Mouse (Mus musculus): ENCODE measurements around the gene Asb6. TPM values are rescaled to one million over a fixed set of nuclear protein-coding genes. Genes with fewer than 3 reads are reported as not detected.

The Asb6 gene
- polyA plus RNA-seq, 1 experiment from 2014 or later: 44.5 TPM

DNA sequence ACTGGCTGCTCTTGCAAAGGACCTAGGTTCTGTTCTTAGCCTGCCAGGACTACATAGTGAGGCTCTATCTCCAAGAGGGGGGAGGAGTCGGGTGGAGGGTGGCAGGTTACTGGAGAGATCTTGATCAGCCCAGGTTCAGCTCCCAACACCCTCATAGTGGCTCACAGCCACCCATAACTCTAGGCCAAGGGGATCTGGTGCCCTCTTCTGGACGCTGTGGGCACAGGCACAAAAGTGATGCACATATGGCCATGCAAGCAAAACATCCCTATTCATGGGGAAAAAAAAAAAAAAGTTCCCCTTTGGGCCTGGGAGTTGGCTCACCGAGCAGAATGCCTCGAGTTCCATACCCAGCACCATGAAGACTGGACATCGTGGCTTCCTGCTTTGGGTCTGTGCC, 818 bp downstream of the Asb6 start:
- Histone ChIP-seq H3K4me1 (replicated peaks) (peaks cover 18% of the 10 kb centered on the region), H3K9ac (no peak overlapping the region), H3K36me3 (peaks cover 16% of the 10 kb centered on the region), H3K4me3 (no peak overlapping the region), H3K4me2 (no peak overlapping the region), H3K27ac (replicated peaks) (no peak overlapping the region), H3K9me3 (no peaks in the 10 kb centered on the region), H3K27me3 (no peaks in the 10 kb centered on the region)
- no peak for ATAC-seq (ENCODE audit: low FRiP score, low read depth)
- WGBS: 36% methylated on average over 5 of the region's 5 CpGs

DNA sequence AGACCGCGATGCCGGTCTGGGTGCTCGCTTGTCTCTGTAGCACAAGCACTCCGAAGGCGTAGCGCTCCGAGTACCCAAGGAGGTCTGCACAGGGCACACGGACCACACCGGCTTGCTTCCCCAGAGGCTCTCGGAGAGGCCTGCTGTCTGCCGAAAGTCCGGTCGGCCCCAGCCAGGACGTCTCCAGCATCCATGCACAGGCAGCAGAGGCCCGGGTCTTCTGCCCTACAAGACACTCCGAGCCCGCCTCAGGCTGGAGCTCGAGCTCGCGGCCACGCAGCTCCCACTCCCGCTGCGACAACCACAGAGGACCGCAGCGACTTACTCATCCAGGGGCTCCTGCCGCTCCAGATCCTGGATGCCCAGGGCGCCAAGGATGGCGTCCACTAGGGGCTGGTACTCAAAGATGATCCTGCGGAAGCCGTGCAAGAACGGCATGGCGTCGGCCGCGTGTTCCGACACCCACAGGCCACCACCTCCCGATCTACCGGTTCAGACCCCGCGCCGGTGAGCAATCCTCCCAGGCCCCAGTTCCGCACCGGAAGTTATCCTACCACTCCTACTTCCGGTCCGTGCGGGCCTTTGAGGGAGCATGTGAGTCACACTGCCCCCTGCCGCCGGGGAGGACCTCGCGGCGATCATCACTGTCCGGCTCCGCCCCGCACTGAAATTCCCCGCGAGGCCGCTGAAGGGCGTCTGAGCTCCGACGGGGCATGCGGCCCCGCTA, 2.2 kb downstream of the Asb6 start:
- peaks cover 30% of the 10 kb centered on the region for H3K36me3 ChIP-seq
- no peaks in the 10 kb centered on the region for H3K27me3 ChIP-seq
- WGBS: under 1% methylated on average over 63 of the region's 63 CpGs
- H3K4me2 ChIP-seq: peak overlapping the region; percentile 89
- no peaks in the 10 kb centered on the region for H3K9me3 ChIP-seq
- ATAC-seq (ENCODE audit: low FRiP score, low read depth): peak; percentile 93
- H3K27ac ChIP-seq (replicated peaks): peak overlapping the region; percentile 70
- peaks cover 21% of the 10 kb centered on the region for H3K4me1 ChIP-seq (replicated peaks)
- H3K4me3 ChIP-seq: peak overlapping the region; percentile 87
- peak overlapping the region; percentile 94 for H3K9ac ChIP-seq

DNA sequence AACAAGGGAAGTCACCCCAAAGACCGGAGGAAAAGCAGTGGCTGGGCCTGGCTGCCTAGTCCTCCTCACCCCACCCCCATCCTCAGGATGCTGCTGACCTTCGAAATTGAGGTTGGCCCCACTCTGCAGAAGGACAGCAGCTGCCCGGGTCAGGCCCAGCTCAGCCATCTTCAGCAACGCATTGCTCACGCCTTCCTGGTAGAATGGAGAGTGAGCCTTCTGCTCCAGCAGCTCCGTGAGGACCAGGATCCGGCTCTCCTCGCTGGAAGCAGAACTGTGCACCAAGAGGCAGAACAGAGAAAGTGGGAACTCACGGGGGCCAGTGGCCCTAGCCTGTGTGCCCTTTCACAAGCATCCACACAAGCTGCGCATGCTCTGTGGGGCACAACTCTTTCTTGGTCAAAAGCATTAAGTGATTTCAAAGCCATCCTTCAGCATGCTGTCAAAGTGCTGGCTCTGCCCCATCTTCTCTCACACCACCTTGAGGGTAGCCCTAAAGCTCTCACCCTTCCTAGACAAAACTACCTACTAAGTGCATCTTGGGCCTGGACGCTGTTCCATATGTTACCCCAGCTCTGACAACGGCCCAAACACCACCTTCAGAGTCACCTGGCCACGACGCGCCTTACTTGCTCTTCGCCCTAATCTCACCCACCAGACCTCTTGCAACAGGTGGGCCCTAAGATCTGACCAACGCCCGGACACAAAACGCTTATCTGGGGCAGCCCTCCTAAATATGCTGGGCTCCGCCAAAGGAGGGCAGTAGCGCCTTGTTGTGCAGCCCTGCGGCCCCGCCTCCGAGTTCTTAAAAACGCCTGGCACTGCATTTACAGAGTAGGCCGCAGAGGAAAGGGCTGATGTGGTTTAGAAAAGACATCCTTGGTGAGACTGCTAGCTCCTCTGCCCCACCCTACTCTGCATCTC, 3.0 kb downstream of the Asb6 start:
- Histone ChIP-seq H3K27ac (replicated peaks) (peak overlapping the region; percentile 70), H3K9ac (peak overlapping the region; percentile 94), H3K36me3 (peaks cover 38% of the 10 kb centered on the region), H3K4me2 (peak overlapping the region; percentile 89), H3K4me1 (replicated peaks) (peaks cover 21% of the 10 kb centered on the region), H3K4me3 (peak overlapping the region; percentile 87), H3K27me3 (no peaks in the 10 kb centered on the region), H3K9me3 (no peaks in the 10 kb centered on the region)
- no peak for ATAC-seq (ENCODE audit: low FRiP score, low read depth)
- 38% methylated on average over 26 of the region's 26 CpGs for WGBS

DNA sequence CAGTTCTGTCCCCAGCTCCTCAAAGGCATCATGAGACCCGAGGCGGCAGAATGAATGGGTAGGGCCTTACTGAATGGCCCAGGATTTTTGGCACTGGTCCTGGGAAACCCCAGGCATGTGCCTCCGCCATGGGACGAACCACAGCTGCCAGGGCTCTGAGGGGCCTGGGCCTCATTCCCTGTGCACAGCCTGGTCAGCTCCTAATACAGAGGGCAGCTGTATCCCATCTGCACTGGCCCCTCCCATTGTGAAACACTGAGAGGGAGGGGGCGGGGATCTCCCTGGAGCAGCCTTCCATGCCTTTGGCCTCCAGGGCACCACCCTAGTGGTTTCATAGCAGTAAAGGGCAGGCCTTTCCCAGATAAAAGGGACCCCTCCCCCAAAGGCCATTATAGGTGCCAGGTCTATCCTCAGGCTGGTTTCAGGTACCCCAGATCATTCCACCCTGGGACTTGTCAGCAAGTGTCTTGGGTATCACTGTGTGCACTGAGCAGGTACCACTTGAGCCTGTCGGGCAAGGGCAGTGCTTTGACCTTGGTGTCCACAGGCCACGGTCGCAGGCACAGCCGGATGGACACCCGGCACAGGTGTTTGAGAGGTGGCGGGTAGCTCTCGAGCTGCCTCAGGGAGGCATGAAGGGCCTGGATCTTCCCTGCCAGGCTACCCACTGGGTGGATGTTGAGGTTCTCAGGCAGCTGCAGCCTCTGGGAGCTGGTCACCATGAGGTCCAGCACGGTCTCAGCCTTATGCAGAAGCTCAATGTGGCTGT, 6.6 kb downstream of the Asb6 start:
- Histone ChIP-seq H3K4me1 (replicated peaks) (peaks cover 21% of the 10 kb centered on the region), H3K27me3 (no peaks in the 10 kb centered on the region), H3K9me3 (no peaks in the 10 kb centered on the region), H3K36me3 (peaks cover 62% of the 10 kb centered on the region), H3K9ac (no peak overlapping the region), H3K27ac (replicated peaks) (no peak overlapping the region), H3K4me2 (no peak overlapping the region), H3K4me3 (no peak overlapping the region)
- no peak for ATAC-seq (ENCODE audit: low FRiP score, low read depth)
- 69% methylated on average over 13 of the region's 13 CpGs for WGBS

DNA sequence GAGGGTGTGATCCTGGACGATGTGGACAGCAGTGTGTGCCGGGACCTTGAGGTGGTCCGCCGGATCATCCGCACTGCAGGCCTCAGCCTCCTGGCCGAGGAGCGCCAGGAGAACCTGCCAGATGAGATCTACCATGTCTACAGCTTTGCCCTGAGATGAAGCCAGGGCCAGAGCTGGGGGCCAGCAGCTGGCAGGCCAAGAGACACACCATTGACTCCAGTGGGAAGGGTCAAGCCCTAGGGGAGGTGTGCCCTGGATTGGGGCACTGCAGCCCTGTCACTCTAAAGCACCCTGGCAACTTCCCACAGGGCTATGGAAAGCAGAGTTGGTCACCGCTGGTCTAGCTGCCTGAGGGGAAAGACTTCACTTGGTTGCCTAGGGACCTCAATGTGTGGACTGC, 7.7 kb downstream of the Asb6 start:
- Histone ChIP-seq H3K27me3 (no peaks in the 10 kb centered on the region), H3K9ac (no peak overlapping the region), H3K4me1 (replicated peaks) (peaks cover 16% of the 10 kb centered on the region), H3K27ac (replicated peaks) (no peak overlapping the region), H3K9me3 (no peaks in the 10 kb centered on the region), H3K4me2 (no peak overlapping the region), H3K36me3 (peaks cover 62% of the 10 kb centered on the region), H3K4me3 (no peak overlapping the region)
- WGBS: 87% methylated on average over 8 of the region's 8 CpGs
- ATAC-seq (ENCODE audit: low FRiP score, low read depth): no peak

DNA sequence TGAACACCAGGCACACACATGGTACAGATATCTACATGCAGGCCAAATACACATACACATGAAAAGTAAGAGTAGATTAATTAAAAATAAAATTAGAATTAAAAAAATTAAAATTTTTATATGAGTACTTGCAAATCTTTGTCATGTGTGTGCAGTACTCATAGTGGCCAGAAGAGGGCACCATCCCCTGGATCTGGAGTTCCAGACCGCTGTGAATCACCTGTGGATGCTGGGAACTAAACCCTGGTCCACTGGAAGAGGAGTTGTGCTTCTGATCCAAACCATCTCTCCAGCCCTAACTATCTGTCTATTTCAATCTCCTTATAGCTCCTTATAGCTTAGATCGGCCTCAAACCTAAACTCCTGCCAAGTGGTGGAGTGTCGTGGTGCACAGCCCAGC, 9.1 kb downstream of the Asb6 start:
- Histone ChIP-seq H3K27ac (replicated peaks) (no peak overlapping the region), H3K9me3 (no peaks in the 10 kb centered on the region), H3K4me2 (no peak overlapping the region), H3K4me3 (no peak overlapping the region), H3K27me3 (no peaks in the 10 kb centered on the region), H3K36me3 (peaks cover 66% of the 10 kb centered on the region), H3K4me1 (replicated peaks) (peaks cover 3% of the 10 kb centered on the region; the same call in 1 of the 2 replicates), H3K9ac (no peak overlapping the region)
- WGBS: 97% methylated on average over 3 of the region's 3 CpGs
- ATAC-seq (ENCODE audit: low FRiP score, low read depth): no peak

DNA sequence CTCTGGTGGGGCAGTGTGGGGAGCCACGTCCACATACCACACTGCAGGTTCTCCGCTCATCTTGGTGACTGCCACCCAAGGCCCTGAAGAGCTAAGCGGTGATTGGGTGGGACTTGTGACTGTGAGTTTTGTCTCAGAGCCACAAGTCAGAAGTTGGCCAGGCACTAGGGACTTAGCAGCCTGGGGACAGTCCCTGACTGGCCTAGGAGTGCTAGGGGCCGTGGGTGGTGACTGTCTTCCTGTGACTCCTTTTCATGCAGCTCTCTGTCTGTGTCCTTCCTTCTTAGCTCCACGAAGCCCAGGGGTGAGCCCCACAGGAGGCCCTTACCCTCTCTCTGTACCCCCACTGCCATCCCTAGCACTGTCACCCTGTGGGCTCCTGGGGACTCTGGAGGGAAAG, 10.3 kb downstream of the Asb6 start:
- Histone ChIP-seq H3K27me3 (no peaks in the 10 kb centered on the region), H3K27ac (replicated peaks) (no peak overlapping the region), H3K4me2 (no peak overlapping the region), H3K9me3 (no peaks in the 10 kb centered on the region), H3K4me3 (no peak overlapping the region), H3K9ac (no peak overlapping the region), H3K36me3 (peaks cover 60% of the 10 kb centered on the region), H3K4me1 (replicated peaks) (peaks cover 3% of the 10 kb centered on the region; the same call in 1 of the 2 replicates)
- whole genome bisulfite sequencing: 97% methylated on average over 5 of the region's 5 CpGs
- no peak for ATAC-seq (ENCODE audit: low FRiP score, low read depth)

DNA sequence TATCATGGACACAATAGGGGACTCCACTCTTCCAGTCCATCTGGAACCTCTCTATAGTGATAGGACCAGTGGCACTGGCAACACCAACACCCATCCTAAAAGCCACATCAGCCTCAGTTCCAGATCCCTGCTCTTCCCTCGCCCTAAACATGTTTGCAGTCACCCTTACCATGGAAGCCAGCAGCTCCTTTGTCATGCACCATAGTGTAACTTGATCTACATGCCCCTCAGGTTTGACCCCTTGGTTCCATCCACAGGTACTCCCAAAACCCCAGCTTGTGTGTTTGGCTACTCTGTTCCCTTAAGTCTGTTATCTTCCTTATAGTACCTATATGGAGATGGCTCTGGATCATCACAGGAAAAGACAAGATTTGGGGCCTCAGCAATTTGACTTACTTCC, 13.8 kb downstream of the Asb6 start:
- H3K36me3 ChIP-seq: peaks cover 48% of the 10 kb centered on the region
- 91% methylated on average over 1 of the region's 1 CpGs for WGBS
- no peaks in the 10 kb centered on the region for H3K4me1 ChIP-seq (replicated peaks)

DNA sequence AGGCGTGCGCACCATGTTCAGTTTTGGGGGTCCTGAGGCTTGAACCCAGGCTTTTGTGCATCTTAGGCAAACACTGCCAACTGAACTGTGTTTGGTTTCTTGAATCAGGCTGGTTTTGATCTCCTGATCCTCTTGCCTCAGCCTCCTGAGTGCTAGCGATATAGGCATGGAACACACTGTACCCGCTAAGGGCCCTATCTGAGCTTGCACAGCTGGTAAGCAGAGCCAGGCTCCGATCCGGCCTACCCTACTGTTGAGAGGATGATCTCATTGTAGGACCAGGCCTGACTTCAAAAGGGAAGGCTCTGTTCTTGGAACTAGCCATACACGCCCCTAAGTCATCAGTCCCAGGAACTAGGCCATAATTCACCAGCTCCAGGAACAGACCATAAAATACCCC, 19.6 kb downstream of the Asb6 start:
- H3K9ac ChIP-seq: no peak overlapping the region
- peaks cover 24% of the 10 kb centered on the region for H3K36me3 ChIP-seq
- 97% methylated on average over 7 of the region's 7 CpGs for WGBS
- no peak overlapping the region for H3K27ac ChIP-seq (replicated peaks)
- no peaks in the 10 kb centered on the region for H3K27me3 ChIP-seq
- H3K4me2 ChIP-seq: no peak overlapping the region
- no peak overlapping the region for H3K4me3 ChIP-seq
- no peaks in the 10 kb centered on the region for H3K9me3 ChIP-seq
- no peak for ATAC-seq (ENCODE audit: low FRiP score, low read depth)
- peaks cover 29% of the 10 kb centered on the region for H3K4me1 ChIP-seq (replicated peaks)

More for the DNA sequence above, 13.8 kb downstream of the Asb6 start:
- H3K27ac ChIP-seq (replicated peaks): no peak overlapping the region
- H3K9me3 ChIP-seq: no peaks in the 10 kb centered on the region
- H3K27me3 ChIP-seq: no peaks in the 10 kb centered on the region
- no peak overlapping the region for H3K4me3 ChIP-seq
- no peak for ATAC-seq (ENCODE audit: low FRiP score, low read depth)
- H3K9ac ChIP-seq: no peak overlapping the region
- H3K4me2 ChIP-seq: no peak overlapping the region

DNA sequence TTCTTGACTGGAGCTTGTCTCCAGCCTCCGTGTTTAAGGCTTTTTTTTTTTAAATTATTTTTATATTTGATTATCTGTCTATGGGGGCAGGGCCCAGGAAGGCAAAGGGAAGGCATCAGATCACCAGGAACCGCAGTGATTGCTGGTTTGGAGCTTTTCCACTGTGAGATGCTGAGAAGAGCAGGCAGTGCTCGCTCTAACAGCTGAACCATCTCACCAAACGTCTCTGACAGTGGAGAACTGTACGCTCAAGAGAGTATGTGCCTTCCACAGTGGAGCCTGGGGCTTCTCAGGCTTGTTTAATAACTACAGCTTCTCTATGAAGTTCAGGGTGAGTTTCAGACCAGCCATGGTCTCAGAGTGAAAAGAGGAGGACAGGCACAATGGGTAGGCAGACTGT, 20.6 kb downstream of the Asb6 start:
- 0 out of 2 replicates have a peak overlapping the region, but pooled peaks have one; percentile 1 for H3K4me3 ChIP-seq
- peak overlapping the region; percentile 39 for H3K4me2 ChIP-seq
- H3K4me1 ChIP-seq (replicated peaks): peaks cover 29% of the 10 kb centered on the region
- H3K27me3 ChIP-seq: no peaks in the 10 kb centered on the region
- 0 out of 2 replicates have a peak overlapping the region, but pooled peaks have one; percentile 18 for H3K9ac ChIP-seq
- no peaks in the 10 kb centered on the region for H3K9me3 ChIP-seq
- H3K27ac ChIP-seq (replicated peaks): no peak overlapping the region
- 83% methylated on average over 5 of the region's 5 CpGs for WGBS
- no peak for ATAC-seq (ENCODE audit: low FRiP score, low read depth)
- H3K36me3 ChIP-seq: peaks cover 16% of the 10 kb centered on the region; the same call in 1 of the 2 replicates

DNA sequence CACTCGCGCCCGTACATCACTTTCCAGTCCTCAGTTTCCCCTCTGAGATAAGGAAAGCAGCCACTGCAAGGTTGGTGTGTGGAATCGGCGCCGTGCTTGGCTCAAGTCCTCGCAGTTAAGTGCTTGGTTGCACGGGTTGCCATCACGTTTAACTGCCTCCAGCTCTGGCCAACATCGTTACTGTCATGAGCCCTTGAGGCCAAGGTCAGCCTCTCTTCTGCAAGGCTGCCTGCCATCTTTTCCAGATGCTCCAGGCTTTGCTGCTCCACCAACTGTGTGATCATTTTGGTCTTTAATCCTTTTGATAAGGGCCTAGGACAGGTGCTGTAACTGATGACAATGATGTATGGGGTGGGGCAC, 21.9 kb downstream of the Asb6 start:
- Histone ChIP-seq H3K27me3 (no peaks in the 10 kb centered on the region), H3K4me1 (replicated peaks) (peaks cover 29% of the 10 kb centered on the region), H3K9ac (peak overlapping the region; percentile 70), H3K4me2 (peak overlapping the region; percentile 82), H3K36me3 (peaks cover 7% of the 10 kb centered on the region; the same call in 1 of the 2 replicates), H3K9me3 (no peaks in the 10 kb centered on the region), H3K27ac (replicated peaks) (peak overlapping the region; percentile 75), H3K4me3 (peak overlapping the region; percentile 63)
- no peak for ATAC-seq (ENCODE audit: low FRiP score, low read depth)
- WGBS: 5% methylated on average over 10 of the region's 10 CpGs
